Mouse (Mus musculus) midbrain, postnatal 0 days (tissue): ENCODE results near the gene Frmpd4. TPM values are rescaled to one million over a fixed set of nuclear protein-coding genes. Genes with fewer than 3 reads are reported as not detected.

Experiments
- ATAC-seq: fragments of 200-750 bp; cut with Nextera tagmentation; 2 replicates; pipeline ENCODE4 v1.8.0; 2017; ENCODE audit warnings: moderate number of reproducible peaks, mild to moderate bottlenecking, moderate TSS enrichment, moderate library complexity; ENCODE audit not compliant: low FRiP score
- DNase-seq: peaks from one replicate; pipeline ENCODE4 v3.0.0-alpha.2; 2015; ENCODE audit warnings: low spot score
- H3K27ac ChIP-seq: fragments of 300-500 bp; sonication (generic); 2 replicates; pipeline ENCODE4 v1.5.1; 2014; ENCODE audit warnings: low read depth, mild to moderate bottlenecking, low read length, mixed read lengths
- H3K27me3 ChIP-seq: fragments of 300-500 bp; sonication (generic); 2 replicates; pipeline ENCODE4 v1.6.1; 2014; ENCODE audit warnings: low read length, control low read depth, mixed read lengths; ENCODE audit not compliant: insufficient read depth
- H3K36me3 ChIP-seq: fragments of 300-500 bp; sonication (generic); 2 replicates; pipeline ENCODE4 v1.6.1; 2014; ENCODE audit warnings: low read length, control low read depth, mixed read lengths; ENCODE audit not compliant: insufficient read depth
- H3K4me1 ChIP-seq: fragments of 300-500 bp; sonication (generic); 2 replicates; pipeline ENCODE4 v1.6.1; 2014; ENCODE audit warnings: mild to moderate bottlenecking, control low read depth, antibody characterized with exemption, low read length, mixed read lengths; ENCODE audit not compliant: insufficient read depth
- H3K4me2 ChIP-seq: fragments of 300-500 bp; sonication (generic); 2 replicates; pipeline ENCODE4 v1.6.1; 2014; ENCODE audit warnings: low read depth, mild to moderate bottlenecking, low read length, mixed read lengths; ENCODE audit not compliant: poor library complexity, severe bottlenecking
- H3K4me3 ChIP-seq: fragments of 300-500 bp; sonication (generic); 2 replicates; pipeline ENCODE4 v1.5.1; 2014; ENCODE audit warnings: low read depth, mild to moderate bottlenecking, low read length, moderate library complexity
- H3K9ac ChIP-seq: fragments of 300-500 bp; sonication (generic); replicated peaks from 2 replicates; pipeline ENCODE4 v1.6.1; 2014; ENCODE audit warnings: mild to moderate bottlenecking, low read length, moderate library complexity, mixed read lengths; ENCODE audit not compliant: poor library complexity, severe bottlenecking
- H3K9me3 ChIP-seq: fragments of 300-500 bp; sonication (generic); 2 replicates; pipeline ENCODE4 v1.6.1; 2016; ENCODE audit warnings: low read length, control low read depth
- CTCF ChIP-seq: IDR thresholded peaks from 2 replicates; pipeline ENCODE4 v1.5.1; 2016; ENCODE audit warnings: antibody characterized with exemption, mild to moderate bottlenecking
- WGBS: fragments of 180-500 bp; shearing (Covaris S2); extraction: QIAGEN DNeasy Blood & Tissue Kit; methylation state at CpG from one replicate; pipeline ENCODE4 v1.1.7; 2014; 5-methylcytosine and 5-hydroxymethylcytosine counted together
- polyA plus RNA-seq: library from polyadenylated mRNA; unstranded; fragments of >200 nt; fragmentation: Nextera tagmentation; extraction: Ambion mirVana; gene quantifications from 2 replicates; pipeline ENCODE4 v1.2.1, GENCODE M21; 2015
- total RNA-seq: library from RNA; depleted of rRNA; stranded (reverse); fragments of >200 nt; gene quantifications from 2 replicates; pipeline ENCODE4 v1.2.3, GENCODE M21; 2014

Frmpd4 gene
- total and polyA plus RNA-seq, 2 experiments from 2014 or later = 1.9 to 8.8 TPM

- Histone ChIP-seq H3K4me3 (no peak overlapping the region), H3K4me1 (no peaks in the 10 kb centered on the region), H3K9ac (no peak overlapping the region), H3K4me2 (no peak overlapping the region), H3K27ac (no peak overlapping the region), H3K9me3 (no peaks in the 10 kb centered on the region), H3K27me3 (no peaks in the 10 kb centered on the region; the same call in 1 of the 2 replicates), H3K36me3 (no peaks in the 10 kb centered on the region)
- ATAC-seq (no peak), DNase-seq (no peak)
- TF ChIP-seq CTCF = no peak
These were observed 748.6 kb downstream of the Frmpd4 start for GRCm38 (mm10) chrX:167828456-167828855.

GRCm38 (mm10) chrX:167817363-167817762, 759.7 kb downstream of the Frmpd4 start:
- 44% methylated on average over 4 of the region's 4 CpGs for WGBS
- no peak overlapping the region for H3K27ac ChIP-seq
- peak; percentile 40 for TF ChIP-seq CTCF
- no peaks in the 10 kb centered on the region for H3K36me3 ChIP-seq
- no peak overlapping the region for H3K9ac ChIP-seq
- H3K4me2 ChIP-seq = no peak overlapping the region
- no peaks in the 10 kb centered on the region for H3K9me3 ChIP-seq
- no peaks in the 10 kb centered on the region; the same call in 1 of the 2 replicates for H3K27me3 ChIP-seq
- ATAC-seq (no peak), DNase-seq (no peak)
- no peak overlapping the region for H3K4me3 ChIP-seq
- no peaks in the 10 kb centered on the region for H3K4me1 ChIP-seq

GRCm38 (mm10) chrX:167810120-167810519, 766.9 kb downstream of the Frmpd4 start:
- Histone ChIP-seq H3K36me3 (no peaks in the 10 kb centered on the region), H3K4me2 (no peak overlapping the region), H3K9ac (no peak overlapping the region), H3K9me3 (no peaks in the 10 kb centered on the region), H3K4me1 (no peaks in the 10 kb centered on the region), H3K27me3 (no peaks in the 10 kb centered on the region; the same call in 1 of the 2 replicates), H3K4me3 (no peak overlapping the region), H3K27ac (no peak overlapping the region)
- ATAC-seq (no peak), DNase-seq (no peak)
- 80% methylated on average over 2 of the region's 2 CpGs for WGBS
- TF ChIP-seq CTCF = no peak

- no peaks in the 10 kb centered on the region for H3K36me3 ChIP-seq
- H3K4me3 ChIP-seq = no peak overlapping the region
- no peak overlapping the region for H3K9ac ChIP-seq
- H3K4me2 ChIP-seq = no peak overlapping the region
- no peak overlapping the region for H3K27ac ChIP-seq
- no peaks in the 10 kb centered on the region; the same call in 1 of the 2 replicates for H3K27me3 ChIP-seq
- 87% methylated on average over 5 of the region's 5 CpGs for whole genome bisulfite sequencing
- H3K9me3 ChIP-seq = no peaks in the 10 kb centered on the region
- no peaks in the 10 kb centered on the region for H3K4me1 ChIP-seq
- DNase-seq (no peak), ATAC-seq (no peak)
- TF ChIP-seq CTCF = no peak
These were observed 768.5 kb downstream of the Frmpd4 start for GRCm38 (mm10) chrX:167808572-167808971.

- Histone ChIP-seq H3K4me2 (no peak overlapping the region), H3K27ac (no peak overlapping the region), H3K4me3 (no peak overlapping the region), H3K9me3 (no peaks in the 10 kb centered on the region), H3K9ac (no peak overlapping the region), H3K4me1 (no peaks in the 10 kb centered on the region), H3K36me3 (no peaks in the 10 kb centered on the region), H3K27me3 (peaks cover 4% of the 10 kb centered on the region; the same call in 1 of the 2 replicates)
- no peak for TF ChIP-seq CTCF
- ATAC-seq (no peak), DNase-seq (no peak)
- 90% methylated on average over 2 of the region's 2 CpGs for WGBS
These were observed 788.3 kb downstream of the Frmpd4 start for GRCm38 (mm10) chrX:167788737-167789136.

- no peak for TF ChIP-seq CTCF
- Histone ChIP-seq H3K9ac (no peak overlapping the region), H3K36me3 (no peaks in the 10 kb centered on the region), H3K4me1 (no peaks in the 10 kb centered on the region), H3K27me3 (peaks cover 4% of the 10 kb centered on the region; the same call in 1 of the 2 replicates), H3K4me3 (no peak overlapping the region), H3K9me3 (no peaks in the 10 kb centered on the region), H3K27ac (no peak overlapping the region), H3K4me2 (no peak overlapping the region)
- ATAC-seq (no peak), DNase-seq (no peak)
These were observed 793.5 kb downstream of the Frmpd4 start for GRCm38 (mm10) chrX:167783526-167783925.
